Comparison of ENCODE assay signal across 1 mouse cellular context in genomic region chr14:103276667-103277066, GRCm38 (mm10).
TF ChIP-seq lines count a peak whose summit lies in the region.

No protein-coding gene starts in this region.

TF ChIP-seq in MEL, 35 proteins besides CTCF, POLR2A, EP300 and RAD21 (continued from another document):
- TF ChIP-seq SMC3 (IDR thresholded peaks at IDR 0.05; ENCODE audit: low read depth, low read length) (no peak), MYB (IDR thresholded peaks at IDR 0.05; ENCODE audit: low read depth, low read length) (no peak), KAT2A (conservative IDR thresholded peaks at IDR 0.05; ENCODE audit: low read depth, low read length) (no peak), CHD2 (IDR thresholded peaks at IDR 0.05; ENCODE audit: low read length) (no peak), ETS1 (IDR thresholded peaks at IDR 0.05; ENCODE audit: low read depth, low read length) (no peak), MAZ (IDR thresholded peaks at IDR 0.05; ENCODE audit: low read depth, low read length) (no peak), GABPA (IDR thresholded peaks at IDR 0.05; ENCODE audit: low read depth, low read length) (no peak), ZC3H11A (IDR thresholded peaks at IDR 0.05; ENCODE audit: low read depth, low read length) (no peak), GATA1 (IDR thresholded peaks at IDR 0.05; ENCODE audit: low read depth, low read length) (peak; percentile 64), POLR2AphosphoS2 (IDR thresholded peaks at IDR 0.05; ENCODE audit: low read length) (no peak), UBTF (IDR thresholded peaks at IDR 0.05; ENCODE audit: borderline replicate concordance, insufficient read depth, low read depth, low read length) (no peak), MAFK (IDR thresholded peaks at IDR 0.05; ENCODE audit: borderline replicate concordance, low read depth, low read length) (no peak), RCOR1 (IDR thresholded peaks at IDR 0.05; ENCODE audit: low read depth, low read length) (peak; percentile 16; the same call in 1 of the 2 replicates), MYC (IDR thresholded peaks at IDR 0.05; ENCODE audit: low read depth, low read length) (no peak)
